Mouse (Mus musculus): ENCODE measurements at regions not wholly inside any gene's neighbourhood (a gene's known extent, or its start where the extent isn't known, plus 50 kb on each side); places are given as distances from the start of the nearest gene placed in this dataset.

DNA sequence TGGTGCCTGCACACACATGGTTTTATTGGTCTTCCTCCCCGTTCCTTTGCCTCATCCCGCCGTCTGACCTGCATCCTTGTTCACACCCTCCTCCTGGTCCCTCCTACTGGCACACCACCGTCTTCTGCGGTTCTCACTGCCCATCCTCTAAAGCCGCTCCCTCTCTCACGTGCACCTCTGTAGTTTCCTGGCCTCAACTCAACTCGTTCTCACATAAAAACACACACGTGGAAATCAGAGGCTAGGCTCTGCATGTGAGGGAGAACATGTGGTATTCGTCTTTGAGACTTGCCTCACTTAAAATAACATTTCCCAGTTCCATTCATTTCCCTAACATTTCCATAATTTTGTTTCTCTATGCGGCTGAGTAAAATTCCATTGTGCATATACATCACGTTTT lies 69.5 kb downstream of the Aldh8a1 start:
- TF ChIP-seq GATA4 (IDR thresholded peaks at IDR 0.05; ENCODE audit: insufficient replicate concordance, low read length), result no peak

DNA sequence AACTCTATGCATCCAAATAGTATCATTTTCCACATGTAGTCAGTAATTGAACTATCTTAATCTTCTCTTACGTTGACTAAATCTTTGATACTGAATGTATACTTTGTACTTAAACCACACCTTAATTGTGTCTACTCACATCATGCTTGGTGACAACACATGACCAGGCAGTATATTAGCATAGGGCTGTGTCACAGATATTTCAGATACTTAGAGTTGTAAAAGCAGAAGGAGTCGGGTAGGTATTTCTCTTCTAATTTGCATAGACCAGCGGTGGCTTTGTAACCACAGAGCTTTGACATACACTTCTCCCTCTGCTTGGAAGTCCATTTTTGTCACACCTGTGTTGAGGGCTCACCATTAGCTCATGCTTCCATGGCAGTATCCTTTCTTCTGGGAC lies 71.0 kb downstream of the Aldh8a1 start:
- no peak for TF ChIP-seq GATA4 (IDR thresholded peaks at IDR 0.05; ENCODE audit: insufficient replicate concordance, low read length)

DNA sequence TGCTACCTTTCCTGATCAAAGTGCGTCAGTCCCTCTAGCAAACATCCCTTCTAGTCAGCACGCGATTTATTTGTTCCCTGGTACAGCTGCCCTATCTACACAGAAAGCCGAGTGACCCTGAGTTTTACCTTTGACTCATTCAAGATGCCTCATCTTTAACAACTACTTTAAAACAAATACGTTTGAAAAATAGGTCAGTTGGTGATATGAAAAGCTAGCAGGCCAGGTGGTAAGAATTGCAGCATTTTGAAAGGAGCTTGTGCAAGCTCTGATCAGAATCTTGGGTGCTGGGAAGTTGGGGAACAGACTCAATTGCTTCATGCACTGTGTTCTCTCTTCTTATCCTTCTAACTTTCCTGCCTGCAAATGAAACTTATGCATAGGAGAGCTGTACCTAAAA lies 71.9 kb downstream of the Aldh8a1 start:
- TF ChIP-seq GATA4 (IDR thresholded peaks at IDR 0.05; ENCODE audit: insufficient replicate concordance, low read length), result peak; percentile 89

DNA sequence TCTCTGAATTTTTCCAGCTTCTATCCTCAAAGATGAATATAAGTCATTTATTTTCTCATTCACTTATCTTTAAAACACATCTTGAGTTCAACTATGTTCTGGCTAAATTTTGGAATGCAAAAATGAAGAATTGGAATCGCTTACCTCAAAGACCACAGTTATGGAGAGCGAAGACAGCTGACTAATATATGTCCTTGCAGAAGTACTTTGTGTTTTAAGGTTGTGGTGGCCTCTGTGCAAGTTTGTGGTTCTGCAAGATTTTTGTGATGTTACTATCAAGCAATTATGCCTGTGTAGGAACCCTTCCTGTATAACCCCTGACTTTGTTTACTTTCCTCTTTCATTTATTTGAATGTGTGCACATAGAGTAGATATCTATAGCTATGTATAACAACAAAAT lies 75.5 kb downstream of the Aldh8a1 start:
- no peak for TF ChIP-seq GATA4 (IDR thresholded peaks at IDR 0.05; ENCODE audit: insufficient replicate concordance, low read length)

DNA sequence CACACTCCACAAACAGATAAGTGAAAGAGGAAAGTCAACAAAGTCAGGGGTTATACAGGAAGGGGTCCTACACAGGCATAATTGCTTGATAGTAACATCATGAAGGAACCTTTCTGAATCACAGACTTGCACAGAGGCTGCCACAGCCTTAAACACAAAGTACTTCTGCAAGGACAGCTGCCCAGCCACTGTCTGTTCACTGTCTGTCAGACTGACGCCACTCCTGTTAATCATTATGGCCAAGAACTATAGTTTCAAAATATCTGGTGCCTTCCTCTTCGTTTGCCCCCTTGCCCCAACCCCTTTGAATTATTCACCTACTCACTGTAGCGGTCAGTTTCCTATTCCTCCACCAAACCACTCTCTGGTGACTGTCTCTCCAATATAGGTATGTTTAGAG lies 76.4 kb downstream of the Aldh8a1 start:
- no peak for TF ChIP-seq GATA4 (IDR thresholded peaks at IDR 0.05; ENCODE audit: insufficient replicate concordance, low read length)

DNA sequence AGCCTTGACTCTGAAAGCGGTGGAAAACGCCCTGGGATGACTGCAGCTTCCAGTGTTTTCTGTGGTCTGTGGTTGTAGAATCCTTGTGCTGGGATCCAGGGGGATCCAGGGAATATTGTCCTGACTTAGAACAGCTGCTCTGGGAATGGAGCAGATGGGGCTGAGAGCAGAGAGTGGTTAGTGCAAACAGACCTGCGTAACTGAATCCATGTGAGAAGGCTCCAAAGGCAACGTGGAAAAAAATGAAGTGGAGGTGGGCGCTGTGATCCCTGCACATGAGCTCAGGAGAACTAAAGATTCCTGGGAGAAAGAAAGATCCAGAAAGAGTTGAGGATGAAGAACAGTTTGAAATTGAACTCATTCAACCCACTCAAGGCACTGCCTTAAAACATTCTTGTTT lies 77.1 kb downstream of the Aldh8a1 start:
- no peak for TF ChIP-seq GATA4 (IDR thresholded peaks at IDR 0.05; ENCODE audit: insufficient replicate concordance, low read length)

DNA sequence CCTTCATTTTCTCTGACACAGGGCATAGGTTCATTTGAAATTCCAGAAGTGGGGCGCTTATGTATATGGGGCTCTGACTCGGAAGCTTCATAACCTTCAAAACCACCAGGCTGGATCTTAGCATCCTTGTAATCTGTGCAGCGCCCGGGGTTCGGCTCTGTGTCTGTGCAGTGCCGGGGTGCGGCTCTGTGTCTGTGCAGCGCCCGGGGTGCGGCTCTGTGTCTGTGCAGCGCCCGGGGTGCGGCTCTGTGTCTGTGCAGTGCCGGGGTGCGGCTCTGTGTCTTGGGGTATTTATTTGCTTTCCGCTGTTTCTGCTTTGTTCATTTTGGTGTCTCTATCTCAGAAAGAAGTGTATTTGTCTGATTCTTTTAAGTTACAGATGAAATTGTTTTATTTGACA lies 77.7 kb downstream of the Aldh8a1 start:
- TF ChIP-seq GATA4 (IDR thresholded peaks at IDR 0.05; ENCODE audit: insufficient replicate concordance, low read length), result no peak

DNA sequence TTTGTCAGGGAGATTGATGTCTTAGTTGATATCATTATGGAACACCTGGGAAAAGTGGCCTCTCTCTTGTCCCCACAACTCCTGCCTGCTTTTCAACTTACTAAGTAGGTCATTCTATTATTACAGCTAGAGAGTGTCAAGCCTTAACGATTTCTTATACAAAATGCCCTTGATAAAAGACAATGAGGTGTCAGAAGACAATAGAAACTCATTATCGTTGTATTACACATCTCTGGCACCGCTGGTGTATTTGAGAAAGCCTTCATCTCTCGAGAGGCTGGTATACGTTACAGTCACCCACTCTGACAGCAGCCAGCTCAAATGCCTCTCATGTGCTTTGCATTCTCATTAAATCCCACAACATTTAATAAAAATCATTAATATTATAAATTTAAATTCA lies 78.8 kb downstream of the Aldh8a1 start:
- no peak for TF ChIP-seq GATA4 (IDR thresholded peaks at IDR 0.05; ENCODE audit: insufficient replicate concordance, low read length)

DNA sequence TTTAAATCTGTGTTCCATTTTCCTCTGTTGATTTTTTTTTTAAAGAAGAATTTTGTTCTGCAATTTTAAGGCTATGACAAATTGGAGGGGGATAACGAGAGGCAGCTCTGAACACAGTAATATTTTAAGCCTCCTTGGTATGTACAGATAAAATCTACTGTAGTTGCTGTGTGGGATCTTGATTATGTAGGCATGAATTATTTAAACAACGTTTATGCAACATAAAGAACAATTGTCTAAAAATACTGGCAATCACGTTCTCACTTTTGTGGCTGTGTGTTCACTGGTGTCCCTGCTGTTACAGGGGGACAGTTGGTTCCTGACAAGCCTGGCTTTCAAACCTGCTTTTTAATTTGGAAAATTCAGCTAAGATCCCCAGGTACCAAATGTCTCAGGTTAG lies 79.3 kb downstream of the Aldh8a1 start:
- no peak for TF ChIP-seq GATA4 (IDR thresholded peaks at IDR 0.05; ENCODE audit: insufficient replicate concordance, low read length)

DNA sequence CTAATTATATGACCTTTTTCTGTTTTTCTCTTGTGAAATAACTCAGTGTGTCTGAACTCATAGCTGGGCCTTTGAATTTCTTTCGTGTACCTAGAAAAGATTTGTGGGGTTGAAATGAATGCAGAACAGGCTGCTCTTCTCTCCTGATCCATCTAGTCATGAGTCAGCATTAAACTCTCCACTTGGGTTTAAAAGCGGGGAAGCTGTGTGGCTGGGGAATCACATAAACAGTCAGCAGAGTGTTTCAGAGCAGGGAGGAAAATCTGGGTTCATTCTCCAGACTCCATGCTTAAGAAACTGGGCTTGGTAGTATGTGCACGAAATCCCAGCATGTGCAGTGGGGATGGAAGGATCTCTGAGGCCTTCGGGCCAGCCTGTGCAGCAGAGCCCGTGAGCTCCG lies 79.9 kb downstream of the Aldh8a1 start:
- no peak for TF ChIP-seq GATA4 (IDR thresholded peaks at IDR 0.05; ENCODE audit: insufficient replicate concordance, low read length)

DNA sequence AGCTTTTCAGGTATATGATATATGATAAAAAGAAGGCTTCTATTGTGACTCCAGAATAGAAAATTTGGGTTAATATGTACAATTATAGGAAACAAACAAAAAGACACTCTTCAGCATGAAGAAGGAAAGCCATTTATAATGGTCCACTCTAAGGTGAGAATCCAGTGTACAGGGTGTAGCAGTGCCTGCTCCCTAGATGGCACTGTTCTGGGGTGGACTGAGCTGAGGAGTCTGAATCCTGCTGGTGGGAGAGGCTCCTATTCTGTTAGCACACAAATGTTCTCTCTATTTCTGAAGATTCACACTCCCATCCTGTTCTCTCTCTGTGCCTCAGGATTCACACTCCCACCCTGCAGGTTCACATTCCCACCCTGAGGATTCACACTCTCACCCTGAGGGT lies 81.5 kb downstream of the Aldh8a1 start:
- TF ChIP-seq GATA4 (IDR thresholded peaks at IDR 0.05; ENCODE audit: insufficient replicate concordance, low read length), result no peak

DNA sequence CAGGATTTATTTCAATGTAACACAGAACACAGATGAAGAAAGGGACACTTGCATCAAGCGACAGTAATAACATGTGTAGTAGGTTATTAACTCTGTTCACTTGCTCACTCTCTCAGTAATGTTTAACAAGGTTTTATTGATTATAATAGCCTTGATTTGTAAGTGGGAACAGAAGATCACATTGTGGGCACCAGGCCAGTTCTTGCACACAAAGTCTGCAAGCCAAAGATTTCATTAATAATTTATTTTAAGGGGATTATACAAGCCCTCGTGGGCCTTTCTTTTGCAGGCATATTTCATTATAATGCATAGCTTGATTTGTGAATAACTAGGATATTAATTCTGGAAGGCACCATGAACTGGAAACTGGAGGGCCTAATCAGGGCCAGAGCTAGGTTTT lies 83.0 kb downstream of the Aldh8a1 start:
- TF ChIP-seq GATA4 (IDR thresholded peaks at IDR 0.05; ENCODE audit: insufficient replicate concordance, low read length), result no peak

DNA sequence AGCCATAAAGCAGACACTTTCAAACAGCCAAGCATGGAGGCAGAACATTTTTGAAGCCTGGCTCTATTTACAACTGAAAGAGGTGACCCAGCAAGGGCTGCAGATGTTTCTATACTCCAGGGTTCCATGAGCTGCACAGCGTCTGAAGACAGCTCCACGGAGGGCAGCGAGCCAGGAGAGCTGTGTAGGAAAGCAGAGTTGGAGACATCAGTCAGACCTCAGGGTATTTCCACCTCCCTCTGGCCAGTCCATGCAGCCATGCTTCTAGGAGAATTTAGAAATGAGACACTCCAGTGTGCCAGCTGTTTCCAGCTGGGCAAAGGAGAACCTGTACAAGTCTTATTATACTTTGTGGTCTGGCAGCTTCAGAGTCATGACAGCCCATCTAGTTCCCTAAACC lies 85.8 kb downstream of the Aldh8a1 start:
- no peak for TF ChIP-seq GATA4 (IDR thresholded peaks at IDR 0.05; ENCODE audit: insufficient replicate concordance, low read length)

DNA sequence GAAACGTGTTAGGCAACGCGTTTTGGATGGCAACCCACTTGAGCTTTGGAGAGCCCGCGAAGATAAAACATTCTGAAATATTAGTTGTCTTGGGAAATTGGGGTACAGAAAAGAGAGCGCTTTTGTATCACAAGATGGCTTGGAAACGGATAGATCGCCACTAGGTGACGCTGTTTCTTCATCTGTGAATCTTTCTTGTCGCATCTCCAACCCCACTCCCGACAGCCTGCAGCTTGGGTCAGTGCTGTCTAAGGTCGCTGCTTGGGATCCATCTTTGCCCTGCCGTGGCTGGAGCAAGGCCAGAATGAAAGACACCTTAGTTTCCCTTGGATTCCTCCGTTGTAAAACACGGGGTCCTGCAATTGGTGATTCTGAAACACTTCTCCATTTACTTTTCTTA lies 88.3 kb downstream of the Aldh8a1 start:
- TF ChIP-seq GATA4 (IDR thresholded peaks at IDR 0.05; ENCODE audit: insufficient replicate concordance, low read length), result no peak; the same call in 1 of the 2 replicates

DNA sequence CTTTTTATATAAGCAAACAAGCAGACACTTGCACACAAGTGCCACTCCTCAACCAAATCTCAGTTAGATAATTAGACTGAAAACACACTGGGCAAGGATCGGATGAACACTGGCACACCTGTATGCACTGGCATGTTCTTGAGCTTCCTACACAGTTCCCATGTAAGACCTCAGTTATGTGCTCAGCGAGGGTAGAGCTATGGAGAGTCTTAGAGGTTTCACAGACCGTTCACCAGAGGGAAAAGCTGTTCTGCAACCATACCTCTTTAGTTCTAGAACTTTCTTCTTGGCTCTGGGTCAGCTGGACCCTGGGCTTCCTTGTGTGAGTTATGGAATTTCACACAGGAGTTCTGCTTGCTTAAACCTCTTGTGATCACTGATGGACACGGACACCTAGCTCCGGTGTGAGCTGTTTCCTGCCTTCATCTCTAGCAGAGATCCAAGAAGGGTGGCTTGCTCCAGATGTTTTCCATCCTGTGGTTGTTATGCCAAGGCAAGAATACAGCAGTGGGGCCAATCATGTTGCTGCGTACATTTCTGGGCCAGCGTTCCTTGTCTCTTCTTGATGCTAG lies 88.8 kb downstream of the Aldh8a1 start:
- no peak for TF ChIP-seq GATA4 (IDR thresholded peaks at IDR 0.05; ENCODE audit: insufficient replicate concordance, low read length)

DNA sequence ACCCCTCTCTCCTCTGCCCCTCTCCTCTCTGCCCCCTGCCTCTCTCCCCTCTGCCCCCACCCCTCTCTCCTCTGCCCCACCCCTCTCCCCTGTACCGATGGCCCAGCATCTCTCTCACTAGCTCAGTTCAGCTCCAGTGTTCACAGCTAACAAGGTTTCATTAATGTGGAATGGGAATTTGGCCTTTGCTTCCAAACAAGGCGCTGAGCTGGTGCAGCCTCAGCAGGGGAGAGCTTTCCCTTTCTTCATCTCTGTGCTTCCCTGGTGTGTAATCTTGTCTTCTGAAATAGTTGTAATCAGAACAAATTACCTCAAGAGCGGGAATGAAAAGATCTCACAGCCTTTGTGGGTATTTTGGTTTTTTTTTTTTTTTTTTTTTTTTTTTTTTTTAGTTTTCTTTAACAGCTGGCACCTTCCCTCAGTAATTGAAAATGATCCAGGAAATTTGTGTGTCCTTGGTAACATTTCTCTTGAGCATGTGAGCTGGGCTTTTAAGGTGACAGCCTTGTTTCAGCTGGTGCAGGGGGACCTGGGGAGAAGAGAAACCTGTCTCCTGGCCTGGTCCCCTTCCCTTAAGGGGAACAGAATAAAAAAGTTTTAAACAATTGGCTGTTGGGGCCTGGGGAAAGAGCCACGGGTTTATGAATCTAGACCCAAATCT lies 90.5 kb downstream of the Aldh8a1 start:
- no peak for TF ChIP-seq GATA4 (IDR thresholded peaks at IDR 0.05; ENCODE audit: insufficient replicate concordance, low read length)

DNA sequence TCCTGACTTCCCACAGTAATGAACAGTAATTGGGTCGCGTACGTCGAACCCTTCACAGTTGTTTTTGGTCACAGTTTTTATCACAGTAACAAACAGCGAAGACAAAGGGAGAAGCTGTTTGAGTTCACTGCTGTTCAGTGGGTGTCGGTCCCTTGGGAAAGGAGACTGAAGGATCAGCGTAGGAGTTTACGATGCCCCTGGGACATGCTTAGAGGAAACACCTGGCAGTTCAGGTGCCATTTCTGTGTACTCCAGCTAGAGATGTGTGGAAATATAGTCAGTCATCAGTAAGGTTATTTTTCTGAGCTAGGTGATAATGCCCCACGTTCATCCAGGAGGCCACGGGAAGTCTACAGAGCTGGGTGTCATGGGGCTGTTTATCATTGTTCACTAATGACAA lies 91.3 kb downstream of the Aldh8a1 start:
- TF ChIP-seq GATA4 (IDR thresholded peaks at IDR 0.05; ENCODE audit: insufficient replicate concordance, low read length), result no peak
